In the genomic region with DNA sequence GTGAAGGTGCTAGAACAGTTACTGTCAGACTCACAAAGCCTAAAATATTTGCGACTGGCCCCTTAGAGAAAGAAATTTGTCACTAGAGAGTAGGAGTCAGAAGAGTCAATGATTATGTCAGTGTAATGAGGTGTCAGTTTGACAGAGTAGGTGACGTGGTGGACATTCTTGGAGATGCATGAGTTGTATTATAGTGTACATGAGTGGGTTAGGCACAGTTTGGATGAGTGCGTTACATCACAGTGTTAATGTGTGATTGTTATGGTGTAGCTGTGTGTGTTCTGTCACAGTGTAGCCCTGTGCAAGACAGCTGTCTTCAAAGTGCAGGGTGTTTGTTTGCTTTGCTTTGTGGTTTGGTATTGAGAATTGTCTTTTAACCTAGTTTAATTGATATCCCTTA, we compare ENCODE assay signal across 21 mouse cellular contexts.
"Had no signal": no experiment of that assay in that cellular context is flagged by ENCODE, and none has a peak within 500 bp of the region (broad histone marks: within the 10 kb centered on the region; RNA-seq: fewer than 3 reads in every experiment).

No protein-coding gene starts in this region.

- DNase-seq: kidney, adult 18-20 months; kidney, adult 9 months; kidney, postnatal 25 days; layer of hippocampus, adult 9-11 months; liver; midbrain, embryonic 14.5 days; right cerebral cortex, postnatal 4 days; thymus, adult 2 months; thymus, postnatal 14 days; thymus, postnatal 4 days had no signal

- H3K27me3 ChIP-seq: limb, embryonic 13.5 days; liver, embryonic 12.5 days; liver, embryonic 15.5 days had no signal

- H3K36me3 ChIP-seq: limb, embryonic 10.5 days; limb, embryonic 13.5 days; liver, embryonic 12.5 days; liver, embryonic 15.5 days had no signal

- H3K9me3 ChIP-seq: limb, embryonic 10.5 days; limb, embryonic 13.5 days; liver, embryonic 12.5 days; liver, embryonic 15.5 days had no signal

- H3K27ac ChIP-seq: kidney, postnatal 0 days; layer of hippocampus, adult 2 months; limb, embryonic 10.5 days; limb, embryonic 13.5 days; liver, embryonic 12.5 days; liver, embryonic 15.5 days; macrophage; stomach, postnatal 0 days had no signal

- ATAC-seq: inflammation-experienced regulatory T-cells, adult 6 months; intestine, embryonic 16.5 days; liver, embryonic 12.5 days had no signal

- H3K4me3 ChIP-seq: layer of hippocampus, adult 2 months; limb, embryonic 10.5 days; limb, embryonic 13.5 days; liver, embryonic 12.5 days; liver, embryonic 15.5 days had no signal

- H3K9ac ChIP-seq: limb, embryonic 13.5 days; liver, embryonic 12.5 days; liver, embryonic 15.5 days had no signal

- H3K4me2 ChIP-seq: limb, embryonic 13.5 days; liver, embryonic 12.5 days; liver, embryonic 15.5 days; midbrain, embryonic 11.5 days had no signal

- H3K4me1 ChIP-seq: limb, embryonic 10.5 days; limb, embryonic 13.5 days; liver, embryonic 12.5 days; liver, embryonic 15.5 days had no signal
